ENCODE assay signal across 17 mouse cellular contexts in genomic region chr11:96550960-96551703, GRCm38 (mm10).
DNase-seq lines count a peak whose midpoint lies in the region; ATAC-seq and TF ChIP-seq lines count a peak whose summit lies in the region.
"Had no signal": no experiment of that assay in that cellular context is flagged by ENCODE, and none has a peak within 500 bp of the region (broad histone marks: within the 10 kb centered on the region; RNA-seq: fewer than 3 reads in every experiment).

No protein-coding gene starts in this region.

- peak; percentile 94 for ATAC-seq in lung, embryonic 14.5 days (ENCODE audit: insufficient read depth)
- ATAC-seq in stomach, embryonic 16.5 days (ENCODE audit: insufficient read depth, low FRiP score): 0 out of 2 replicates have a peak, but pooled peaks have one; percentile 21
- no peak for ATAC-seq in stomach, postnatal 0 days (ENCODE audit: low FRiP score, low TSS enrichment)
- ATAC-seq: forebrain, embryonic 13.5 days; liver, embryonic 12.5 days; midbrain, embryonic 16.5 days had no signal

- 0 out of 2 replicates have a peak overlapping the region, but pooled peaks have one; percentile 10 for H3K4me2 ChIP-seq in lung, embryonic 14.5 days
- no peak overlapping the region for H3K4me2 ChIP-seq in stomach, embryonic 16.5 days (ENCODE audit: low read depth, low read length)
- H3K4me2 ChIP-seq in stomach, postnatal 0 days (replicated peaks; ENCODE audit: low read depth): no peak overlapping the region
- H3K4me2 ChIP-seq: forebrain, embryonic 13.5 days; hindbrain, embryonic 13.5 days; liver, embryonic 12.5 days had no signal

- H3K27me3 ChIP-seq in lung, embryonic 14.5 days (ENCODE audit: insufficient read depth, low read length): peaks cover 5% of the 10 kb centered on the region; the same call in 1 of the 2 replicates
- H3K27me3 ChIP-seq in stomach, embryonic 16.5 days (ENCODE audit: control insufficient read depth, insufficient read depth, low read length): no peaks in the 10 kb centered on the region; the same call in 1 of the 2 replicates
- H3K27me3 ChIP-seq in stomach, postnatal 0 days (ENCODE audit: control insufficient read depth, insufficient read depth, low read length): no peaks in the 10 kb centered on the region
- peaks cover 46% of the 10 kb centered on the region for H3K27me3 ChIP-seq in midbrain, embryonic 10.5 days (ENCODE audit: low read depth, poor library complexity, severe bottlenecking)

- no peak for TF ChIP-seq CTCF in lung, embryonic 14.5 days (IDR thresholded peaks at IDR 0.05; ENCODE audit: low read depth)
- TF ChIP-seq CTCF in stomach, postnatal 0 days (IDR thresholded peaks at IDR 0.05; ENCODE audit: low read depth): no peak

- no peaks in the 10 kb centered on the region for H3K9me3 ChIP-seq in lung, embryonic 14.5 days (ENCODE audit: low read depth, low read length)
- no peaks in the 10 kb centered on the region for H3K9me3 ChIP-seq in stomach, embryonic 16.5 days (replicated peaks; ENCODE audit: control insufficient read depth, low read length)
- H3K9me3 ChIP-seq in stomach, postnatal 0 days (ENCODE audit: control insufficient read depth, low read length): no peaks in the 10 kb centered on the region
- H3K9me3 ChIP-seq in midbrain, embryonic 10.5 days (replicated peaks): no peaks in the 10 kb centered on the region
- H3K9me3 ChIP-seq: forebrain, embryonic 13.5 days; hindbrain, embryonic 13.5 days; liver, embryonic 12.5 days had no signal

- intact Hi-C loops in heart, postnatal 36 days (cut with DNase I): no loop called here

- no peak for TF ChIP-seq EP300 in stomach, postnatal 0 days (optimal IDR thresholded peaks at IDR 0.05)

- no peaks in the 10 kb centered on the region for H3K4me1 ChIP-seq in lung, embryonic 14.5 days (ENCODE audit: insufficient read depth)
- 0 out of 2 replicates have a peak, but pooled peaks cover 2% of the 10 kb centered on the region for H3K4me1 ChIP-seq in stomach, embryonic 16.5 days (ENCODE audit: control insufficient read depth, insufficient read depth, low read length)
- H3K4me1 ChIP-seq in stomach, postnatal 0 days (replicated peaks; ENCODE audit: control insufficient read depth, insufficient read depth): no peaks in the 10 kb centered on the region
- 0 out of 2 replicates have a peak, but pooled peaks cover 2% of the 10 kb centered on the region for H3K4me1 ChIP-seq in midbrain, embryonic 10.5 days
- H3K4me1 ChIP-seq: forebrain, embryonic 13.5 days; liver, embryonic 12.5 days had no signal

- peak; percentile 64 for DNase-seq in heart, adult 11 months
- no peak for DNase-seq in heart, postnatal 36 days
- peak; percentile 95 for DNase-seq in lung, embryonic 14.5 days
- DNase-seq in lung, postnatal 14 days: no peak
- DNase-seq in stomach, postnatal 0 days (ENCODE audit: low spot score): no peak
- no peak for DNase-seq in left cerebral cortex, adult 11 months (ENCODE audit: low spot score)
- no peak for DNase-seq in midbrain, embryonic 10.5 days (ENCODE audit: low spot score)
- DNase-seq: adrenal gland, postnatal 10 days; cerebellum, adult 2 months; gastrocnemius, postnatal 36 days had no signal

- WGBS in lung, embryonic 14.5 days: 40% methylated on average over 9 of the region's 9 CpGs
- 59% methylated on average over 9 of the region's 9 CpGs for WGBS in stomach, embryonic 16.5 days
- 60% methylated on average over 9 of the region's 9 CpGs for WGBS in stomach, postnatal 0 days
- WGBS in midbrain, embryonic 10.5 days: 88% methylated on average over 9 of the region's 9 CpGs

- H3K9ac ChIP-seq in lung, embryonic 14.5 days: no peak overlapping the region
- no peak overlapping the region for H3K9ac ChIP-seq in stomach, embryonic 16.5 days (ENCODE audit: low read length)
- H3K9ac ChIP-seq in stomach, postnatal 0 days (ENCODE audit: low read length): no peak overlapping the region
- H3K9ac ChIP-seq: forebrain, embryonic 13.5 days; hindbrain, embryonic 13.5 days; liver, embryonic 12.5 days had no signal

- H3K4me3 ChIP-seq in lung, embryonic 14.5 days (ENCODE audit: low read depth, low read length): no peak overlapping the region
- H3K4me3 ChIP-seq in stomach, embryonic 16.5 days (replicated peaks; ENCODE audit: low read length): no peak overlapping the region
- H3K4me3 ChIP-seq in stomach, postnatal 0 days (ENCODE audit: low read depth, low read length): no peak overlapping the region
- no peak overlapping the region for H3K4me3 ChIP-seq in midbrain, embryonic 10.5 days
- H3K4me3 ChIP-seq: forebrain, embryonic 13.5 days; hindbrain, embryonic 13.5 days; liver, embryonic 12.5 days; myocyte had no signal

- no peaks in the 10 kb centered on the region for H3K36me3 ChIP-seq in lung, embryonic 14.5 days (ENCODE audit: insufficient read depth)
- H3K36me3 ChIP-seq in stomach, embryonic 16.5 days (ENCODE audit: control insufficient read depth, insufficient read depth, low read length): no peaks in the 10 kb centered on the region
- H3K36me3 ChIP-seq in stomach, postnatal 0 days (ENCODE audit: control insufficient read depth, insufficient read depth, low read length): no peaks in the 10 kb centered on the region
- H3K36me3 ChIP-seq in midbrain, embryonic 10.5 days: no peaks in the 10 kb centered on the region
- H3K36me3 ChIP-seq: hindbrain, embryonic 13.5 days; liver, embryonic 12.5 days had no signal

- H3K27ac ChIP-seq in lung, embryonic 14.5 days (ENCODE audit: low read depth): peak overlapping the region; percentile 54
- no peak overlapping the region for H3K27ac ChIP-seq in stomach, embryonic 16.5 days (ENCODE audit: low read length)
- H3K27ac ChIP-seq in stomach, postnatal 0 days (replicated peaks): no peak overlapping the region
- no peak overlapping the region for H3K27ac ChIP-seq in midbrain, embryonic 10.5 days (replicated peaks)
- H3K27ac ChIP-seq: forebrain, embryonic 13.5 days; hindbrain, embryonic 13.5 days; liver, embryonic 12.5 days; macrophage had no signal

Comparison
In these comparisons a context has a peak if more than half of its experiments do, and no peak if none do; other contexts are left out.
1. DNase-seq: peak in heart, adult 11 months (single experiment) and lung, embryonic 14.5 days (single experiment); none in heart, postnatal 36 days (0 of 2), lung, postnatal 14 days (single experiment), stomach, postnatal 0 days (single experiment), left cerebral cortex, adult 11 months (single experiment) and midbrain, embryonic 10.5 days (single experiment).